Mouse (Mus musculus) heart, embryonic 12.5 days (tissue): ENCODE measurements around the gene Med14. TPM values are rescaled to one million over a fixed set of nuclear protein-coding genes. Genes with fewer than 3 reads are reported as not detected.
A peak's percentile ranks its signal among the peaks of the same experiment; 100 is the strongest.

Experiments used
- ATAC-seq: fragments of 200-750 bp; cut with Nextera tagmentation; 2 replicates; pipeline ENCODE4 v1.8.0; 2017; ENCODE audit warnings: moderate TSS enrichment, moderate library complexity; ENCODE audit not compliant: insufficient number of reproducible peaks, low FRiP score
- H3K27ac ChIP-seq: fragments of 300-500 bp; sonication (generic); 2 replicates; pipeline ENCODE4 v1.5.1; 2016; ENCODE audit warnings: mild to moderate bottlenecking, moderate library complexity; ENCODE audit not compliant: poor library complexity, severe bottlenecking
- H3K27me3 ChIP-seq: fragments of 300-500 bp; sonication (generic); replicated peaks from 2 replicates; pipeline ENCODE4 v1.6.1; 2016; ENCODE audit warnings: mild to moderate bottlenecking, moderate library complexity
- H3K36me3 ChIP-seq: fragments of 300-500 bp; sonication (generic); 2 replicates; pipeline ENCODE4 v1.6.1; 2016; ENCODE audit warnings: mild to moderate bottlenecking, moderate library complexity
- H3K4me1 ChIP-seq: fragments of 300-500 bp; sonication (generic); replicated peaks from 2 replicates; pipeline ENCODE4 v1.6.1; 2016; ENCODE audit warnings: mild to moderate bottlenecking
- H3K4me2 ChIP-seq: fragments of 300-500 bp; sonication (generic); 2 replicates; pipeline ENCODE4 v1.6.1; 2016; ENCODE audit warnings: mild to moderate bottlenecking, moderate library complexity
- H3K4me3 ChIP-seq: fragments of 300-500 bp; sonication (generic); 2 replicates; pipeline ENCODE4 v1.5.1; 2016; ENCODE audit warnings: mild to moderate bottlenecking
- H3K9ac ChIP-seq: fragments of 300-500 bp; sonication (generic); 2 replicates; pipeline ENCODE4 v1.6.1; 2016; ENCODE audit warnings: mild to moderate bottlenecking, moderate library complexity
- H3K9me3 ChIP-seq: fragments of 300-500 bp; sonication (generic); replicated peaks from 2 replicates; pipeline ENCODE4 v1.6.1; 2016; ENCODE audit warnings: mild to moderate bottlenecking, moderate library complexity
- WGBS: fragments of 180-500 bp; shearing (Covaris S2); methylation state at CpG from one replicate; pipeline ENCODE4 v1.1.7; 2016; 5-methylcytosine and 5-hydroxymethylcytosine counted together
- polyA plus RNA-seq: library from polyadenylated mRNA; unstranded; fragments of >200 nt; fragmentation: Nextera tagmentation; extraction: Ambion mirVana; gene quantifications from 2 replicates; pipeline ENCODE4 v1.2.1, GENCODE M21; 2016

Gene Med14
- polyA plus RNA-seq: 30.2 and 32.6 TPM in 2 replicates

DNA sequence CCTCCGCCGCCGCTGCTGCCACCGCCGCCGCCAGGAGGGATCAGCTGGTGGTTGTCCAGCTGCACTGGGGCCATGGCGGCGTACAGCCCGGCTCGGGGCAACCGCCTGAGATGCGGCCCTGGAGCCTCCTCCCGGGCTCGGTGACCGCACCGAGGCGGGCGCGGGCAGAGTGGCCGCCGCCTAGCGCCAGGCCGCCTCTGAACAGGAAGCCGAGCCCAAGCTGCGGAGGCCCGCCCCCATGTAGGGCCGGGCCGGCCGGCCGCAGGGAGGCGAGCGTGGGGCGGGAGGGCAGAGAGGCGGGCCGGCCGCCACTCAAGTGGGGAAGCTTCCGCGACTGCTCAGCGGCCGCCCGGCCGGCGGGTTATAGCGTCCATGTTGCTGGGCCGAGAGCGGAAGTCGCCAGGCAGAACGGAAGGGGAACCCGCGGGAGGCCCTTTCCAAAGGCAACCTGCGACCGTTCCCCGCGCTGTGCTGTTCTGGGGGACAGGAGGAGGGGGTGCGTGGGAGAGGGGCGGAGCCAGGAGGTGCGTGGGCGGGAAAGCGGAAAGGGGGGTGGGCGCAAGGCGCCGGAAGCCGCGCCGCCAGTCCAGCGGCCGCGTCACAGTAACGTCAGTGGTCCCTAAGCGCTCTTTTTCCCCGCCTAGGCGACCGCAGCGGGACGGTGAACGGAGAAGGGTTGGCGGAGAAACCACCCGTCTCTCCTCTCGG is at the start of gene Med14:
TSS of gene Med14 (minus strand) at position 448 of the 708 bp plus-strand sequence.
- H3K9ac ChIP-seq: peak within 1 kb of the TSS; percentile 93
- peak within 1 kb of the TSS; percentile 68 for H3K4me2 ChIP-seq
- peak; percentile 97 for ATAC-seq
- H3K4me3 ChIP-seq: peak within 1 kb of the TSS; percentile 91
- 5% methylated on average over 74 of the region's 79 CpGs for WGBS
- H3K27me3 ChIP-seq: peaks cover 18% of the 10 kb centered on the region
- H3K27ac ChIP-seq: peak within 1 kb of the TSS; percentile 98
- 0 out of 2 replicates have a peak, but pooled peaks cover 3% of the 10 kb centered on the region for H3K9me3 ChIP-seq
- H3K4me1 ChIP-seq: peaks cover 8% of the 10 kb centered on the region
- no peaks in the 10 kb centered on the region for H3K36me3 ChIP-seq

DNA sequence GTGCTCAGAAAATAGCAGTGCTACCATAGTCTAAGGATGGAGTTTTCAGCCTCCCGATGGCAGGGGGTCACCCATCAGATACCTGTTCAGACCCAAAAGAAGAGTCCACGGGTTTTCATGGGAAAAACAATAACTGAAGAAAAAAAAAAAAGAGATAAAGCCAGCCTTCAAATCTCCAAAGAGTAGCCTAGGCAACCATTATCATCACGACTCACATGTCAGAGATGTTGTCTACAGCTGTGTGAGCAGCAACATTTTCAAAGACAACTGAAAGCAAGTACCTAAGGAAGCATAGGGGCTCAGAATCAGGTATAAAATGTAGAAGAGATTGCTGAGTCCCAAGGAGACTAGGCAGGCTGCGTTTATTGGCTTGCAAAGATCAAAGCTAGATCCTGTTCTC is 38.7 kb upstream of the Med14 start:
- no peaks in the 10 kb centered on the region for H3K4me1 ChIP-seq
- no peak overlapping the region for H3K27ac ChIP-seq
- H3K36me3 ChIP-seq: no peaks in the 10 kb centered on the region
- no peak overlapping the region for H3K4me2 ChIP-seq
- H3K27me3 ChIP-seq: no peaks in the 10 kb centered on the region
- WGBS: 63% methylated on average over 4 of the region's 4 CpGs
- ATAC-seq: no peak
- H3K9me3 ChIP-seq: no peaks in the 10 kb centered on the region
- H3K9ac ChIP-seq: no peak overlapping the region
- no peak overlapping the region for H3K4me3 ChIP-seq

DNA sequence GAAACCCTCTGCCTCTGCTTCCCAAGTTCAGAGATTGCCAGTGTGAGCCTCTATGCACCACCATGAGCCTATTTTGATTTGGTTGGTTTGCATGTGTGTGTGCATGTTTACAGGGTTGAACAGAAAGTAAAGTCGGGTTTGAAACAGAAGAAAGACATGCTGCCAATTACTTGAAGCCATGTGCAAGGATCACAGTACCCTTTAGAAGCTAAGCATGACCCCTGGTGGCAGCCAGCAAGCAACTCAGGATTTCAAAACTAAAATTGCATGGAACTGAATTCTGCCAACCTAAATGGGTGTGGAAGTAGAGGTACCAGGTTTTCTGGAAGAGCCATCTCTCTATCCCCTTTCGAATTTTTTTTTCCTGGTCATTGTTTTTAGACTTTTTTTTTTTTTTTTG is 33.0 kb upstream of the Med14 start:
- ATAC-seq: no peak
- no peak overlapping the region for H3K27ac ChIP-seq
- H3K4me1 ChIP-seq: no peaks in the 10 kb centered on the region
- no peak overlapping the region for H3K9ac ChIP-seq
- no peak overlapping the region for H3K4me3 ChIP-seq
- no peaks in the 10 kb centered on the region for H3K36me3 ChIP-seq
- no peaks in the 10 kb centered on the region for H3K27me3 ChIP-seq
- WGBS: 42% methylated on average over 2 of the region's 2 CpGs
- no peaks in the 10 kb centered on the region for H3K9me3 ChIP-seq
- H3K4me2 ChIP-seq: no peak overlapping the region

DNA sequence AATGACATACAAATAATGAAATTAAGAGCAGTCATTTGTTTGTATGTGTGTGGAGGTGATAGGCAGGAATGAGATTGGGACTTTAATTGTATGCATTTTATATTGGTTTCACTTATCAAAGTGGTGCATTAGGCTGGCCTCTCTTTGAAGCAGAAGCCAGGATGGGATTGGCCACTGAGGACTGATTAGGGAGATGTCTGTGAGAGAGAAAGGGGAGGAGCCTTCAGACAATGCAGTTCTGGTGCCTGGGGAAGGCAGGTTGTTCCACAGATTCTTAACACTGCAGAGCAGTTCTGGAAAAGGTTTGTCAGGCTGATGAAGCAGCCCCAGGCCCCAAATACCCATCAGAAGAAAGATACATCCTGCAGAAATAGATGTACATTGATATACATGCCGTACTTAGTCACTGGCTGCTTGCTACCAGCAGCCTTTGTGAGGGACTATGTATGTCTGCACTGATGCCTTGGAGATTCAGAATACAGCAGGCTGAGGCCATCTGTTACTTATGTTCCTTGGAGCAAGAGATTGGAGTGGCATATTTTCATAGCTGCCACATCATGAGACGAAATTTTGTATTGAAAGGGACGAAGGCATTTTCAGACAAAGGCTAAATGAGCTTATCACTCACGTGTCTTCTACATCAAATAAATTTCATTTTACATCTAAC is 29.9 kb upstream of the Med14 start:
- no peaks in the 10 kb centered on the region for H3K4me1 ChIP-seq
- no peak overlapping the region for H3K4me3 ChIP-seq
- H3K27ac ChIP-seq: no peak overlapping the region
- H3K9me3 ChIP-seq: no peaks in the 10 kb centered on the region
- no peak overlapping the region for H3K4me2 ChIP-seq
- WGBS: 67% methylated on average over 4 of the region's 4 CpGs
- no peak overlapping the region for H3K9ac ChIP-seq
- H3K36me3 ChIP-seq: no peaks in the 10 kb centered on the region
- ATAC-seq: no peak
- no peaks in the 10 kb centered on the region for H3K27me3 ChIP-seq

DNA sequence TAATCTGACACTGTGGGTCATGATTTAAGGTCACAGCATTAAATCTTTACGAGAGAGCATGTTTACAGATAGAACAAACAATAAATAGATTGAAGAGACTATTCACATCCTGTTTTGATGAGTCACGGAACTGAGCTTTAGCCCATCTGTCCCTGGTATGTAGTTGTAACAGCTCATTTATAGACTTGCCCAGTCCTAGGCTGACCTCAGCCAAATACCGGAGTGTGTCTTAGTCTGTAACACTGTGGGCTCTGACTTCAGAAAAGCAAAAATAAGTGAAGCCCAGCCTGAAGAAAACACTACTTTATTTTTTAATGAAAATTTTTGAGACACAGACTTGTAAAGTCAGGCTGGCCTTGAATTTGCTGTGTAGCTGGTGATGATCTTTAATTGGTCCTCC is 11.4 kb upstream of the Med14 start:
- Histone ChIP-seq H3K9ac (no peak overlapping the region), H3K4me2 (no peak overlapping the region), H3K4me1 (no peaks in the 10 kb centered on the region), H3K36me3 (no peaks in the 10 kb centered on the region), H3K4me3 (no peak overlapping the region), H3K27ac (no peak overlapping the region), H3K9me3 (0 out of 2 replicates have a peak, but pooled peaks cover 3% of the 10 kb centered on the region), H3K27me3 (no peaks in the 10 kb centered on the region)
- no peak for ATAC-seq
- WGBS: 82% methylated on average over 3 of the region's 3 CpGs

DNA sequence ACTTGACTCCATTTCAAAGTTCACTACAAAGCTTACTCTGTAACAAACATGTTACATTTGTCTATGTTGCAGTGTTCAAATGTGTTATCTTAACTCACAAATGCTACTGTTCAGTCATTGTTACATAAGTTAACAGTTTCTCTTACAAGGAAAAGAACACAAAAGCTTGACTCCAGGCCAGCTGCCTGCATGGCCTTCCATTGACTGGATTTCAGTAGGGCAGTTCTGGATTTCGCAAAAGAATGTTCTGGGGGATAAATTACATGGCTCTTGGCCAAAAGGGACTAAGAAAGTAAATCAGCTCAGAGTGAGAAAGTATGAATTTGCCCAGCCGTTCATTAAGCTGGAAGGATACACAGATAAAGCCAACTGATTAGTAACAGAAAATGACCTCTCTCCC is 9.7 kb upstream of the Med14 start:
- ATAC-seq: no peak
- Histone ChIP-seq H3K9ac (no peak overlapping the region), H3K27ac (no peak overlapping the region), H3K36me3 (no peaks in the 10 kb centered on the region), H3K4me2 (no peak overlapping the region), H3K27me3 (no peaks in the 10 kb centered on the region), H3K4me1 (no peaks in the 10 kb centered on the region), H3K4me3 (no peak overlapping the region), H3K9me3 (0 out of 2 replicates have a peak, but pooled peaks cover 3% of the 10 kb centered on the region)
- 66% methylated on average over 2 of the region's 2 CpGs for WGBS

DNA sequence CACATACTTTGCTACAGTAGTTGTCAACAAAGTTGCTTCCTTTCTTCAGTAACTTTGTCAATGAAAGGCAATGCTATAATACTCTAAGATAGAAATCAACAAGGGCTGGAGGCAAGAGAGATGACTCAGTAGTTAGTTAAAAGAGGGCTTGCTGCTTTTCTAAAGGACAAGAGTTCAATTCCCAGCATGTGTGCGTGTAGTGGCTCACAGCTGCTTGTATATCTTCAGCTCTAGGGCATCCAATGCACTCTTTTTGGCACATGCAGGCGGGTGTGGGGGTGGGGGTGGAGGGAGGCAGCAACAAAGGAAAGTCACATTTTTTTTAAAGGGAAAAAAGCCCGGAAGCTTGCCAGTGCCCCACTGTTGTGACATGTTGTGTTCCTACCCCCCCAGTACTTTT is 6.7 kb upstream of the Med14 start:
- ATAC-seq: no peak
- H3K4me2 ChIP-seq: no peak overlapping the region

DNA sequence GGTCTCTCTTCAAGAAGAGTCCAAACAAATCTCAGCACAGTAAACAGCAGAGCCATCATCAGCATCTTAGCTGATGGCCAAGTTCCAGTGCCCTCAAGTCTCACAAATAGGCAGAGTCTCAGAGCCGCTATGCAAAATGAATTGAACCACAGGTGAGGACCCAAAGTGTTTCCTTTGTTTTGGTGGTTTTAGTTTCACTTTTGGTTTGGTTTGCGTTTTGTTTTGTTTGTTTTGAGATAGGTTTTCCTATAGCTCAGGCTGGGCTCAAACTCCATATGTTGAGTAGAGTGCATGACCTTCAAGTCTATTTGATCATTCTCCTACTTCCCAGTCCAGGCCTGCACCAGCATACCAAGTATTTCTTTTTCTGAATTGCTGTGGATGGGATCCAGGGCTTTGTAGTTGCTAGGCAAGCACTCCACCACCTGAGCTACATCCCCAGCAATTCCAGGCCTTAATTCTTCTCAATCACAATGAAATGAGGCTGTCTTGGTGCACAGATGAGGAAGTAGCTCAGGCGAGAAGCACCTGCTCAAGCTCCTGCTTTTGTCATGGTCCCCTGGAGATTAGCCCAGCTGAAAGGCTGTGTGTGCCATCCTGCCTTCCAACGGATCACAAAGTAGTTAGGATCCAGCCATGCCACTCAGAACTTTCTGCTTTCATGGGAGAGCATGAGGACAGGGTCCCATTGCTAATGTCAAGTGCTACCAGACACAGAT is 5.1 kb upstream of the Med14 start:
- H3K27me3 ChIP-seq: peaks cover 9% of the 10 kb centered on the region
- no peak overlapping the region for H3K9ac ChIP-seq
- H3K36me3 ChIP-seq: no peaks in the 10 kb centered on the region
- no peak for ATAC-seq
- 69% methylated on average over 4 of the region's 4 CpGs for WGBS
- H3K9me3 ChIP-seq: no peaks in the 10 kb centered on the region
- no peak overlapping the region for H3K4me3 ChIP-seq
- no peaks in the 10 kb centered on the region for H3K4me1 ChIP-seq
- H3K4me2 ChIP-seq: no peak overlapping the region
- H3K27ac ChIP-seq: no peak overlapping the region

More for the DNA sequence above, 6.7 kb upstream of the Med14 start:
- no peaks in the 10 kb centered on the region for H3K4me1 ChIP-seq
- no peak overlapping the region for H3K4me3 ChIP-seq
- H3K9me3 ChIP-seq: no peaks in the 10 kb centered on the region
- H3K27me3 ChIP-seq: no peaks in the 10 kb centered on the region
- no peaks in the 10 kb centered on the region for H3K36me3 ChIP-seq
- no peak overlapping the region for H3K9ac ChIP-seq
- no peak overlapping the region for H3K27ac ChIP-seq
- WGBS: 71% methylated on average over 3 of the region's 3 CpGs

DNA sequence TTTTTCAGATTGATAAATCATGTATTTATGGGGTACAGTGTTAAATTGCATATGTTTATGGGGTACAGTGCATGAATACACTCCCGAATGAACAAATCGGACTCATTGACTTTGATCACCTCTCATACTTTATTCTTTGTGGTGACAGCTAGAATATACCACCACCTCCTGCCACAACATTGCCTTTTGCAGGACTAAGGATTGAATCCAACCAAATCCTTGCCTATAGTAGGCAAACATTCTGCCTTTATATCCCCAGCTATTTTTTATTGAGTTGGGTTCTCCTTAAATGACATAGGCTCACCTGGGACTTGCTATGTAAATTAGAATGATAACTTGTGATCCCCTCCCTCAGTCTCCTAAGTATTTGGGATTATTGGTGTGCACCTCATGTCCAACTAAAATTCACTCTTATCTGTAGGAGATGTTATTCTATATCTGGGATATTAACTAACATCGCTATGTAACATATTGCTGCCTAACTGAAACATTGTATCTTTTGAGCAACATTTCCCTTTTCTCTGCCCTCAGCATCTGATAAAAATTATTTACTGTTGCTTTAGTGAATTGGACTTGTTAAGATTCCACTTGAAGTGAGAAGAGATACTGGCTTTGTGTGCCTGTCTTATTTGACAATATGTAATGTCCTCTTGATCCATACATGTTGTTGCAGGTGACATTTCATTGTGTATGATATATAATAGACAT is 1.4 kb upstream of the Med14 start:
- H3K27me3 ChIP-seq: peaks cover 18% of the 10 kb centered on the region
- H3K9me3 ChIP-seq: 0 out of 2 replicates have a peak, but pooled peaks cover 3% of the 10 kb centered on the region
- ATAC-seq: no peak
- H3K4me1 ChIP-seq: no peaks in the 10 kb centered on the region
- 80% methylated on average over 3 of the region's 3 CpGs for WGBS
- H3K9ac ChIP-seq: peak overlapping the region; percentile 93
- peak overlapping the region; percentile 91 for H3K4me3 ChIP-seq
- peak overlapping the region; percentile 68 for H3K4me2 ChIP-seq
- H3K27ac ChIP-seq: no peak overlapping the region
- H3K36me3 ChIP-seq: no peaks in the 10 kb centered on the region

DNA sequence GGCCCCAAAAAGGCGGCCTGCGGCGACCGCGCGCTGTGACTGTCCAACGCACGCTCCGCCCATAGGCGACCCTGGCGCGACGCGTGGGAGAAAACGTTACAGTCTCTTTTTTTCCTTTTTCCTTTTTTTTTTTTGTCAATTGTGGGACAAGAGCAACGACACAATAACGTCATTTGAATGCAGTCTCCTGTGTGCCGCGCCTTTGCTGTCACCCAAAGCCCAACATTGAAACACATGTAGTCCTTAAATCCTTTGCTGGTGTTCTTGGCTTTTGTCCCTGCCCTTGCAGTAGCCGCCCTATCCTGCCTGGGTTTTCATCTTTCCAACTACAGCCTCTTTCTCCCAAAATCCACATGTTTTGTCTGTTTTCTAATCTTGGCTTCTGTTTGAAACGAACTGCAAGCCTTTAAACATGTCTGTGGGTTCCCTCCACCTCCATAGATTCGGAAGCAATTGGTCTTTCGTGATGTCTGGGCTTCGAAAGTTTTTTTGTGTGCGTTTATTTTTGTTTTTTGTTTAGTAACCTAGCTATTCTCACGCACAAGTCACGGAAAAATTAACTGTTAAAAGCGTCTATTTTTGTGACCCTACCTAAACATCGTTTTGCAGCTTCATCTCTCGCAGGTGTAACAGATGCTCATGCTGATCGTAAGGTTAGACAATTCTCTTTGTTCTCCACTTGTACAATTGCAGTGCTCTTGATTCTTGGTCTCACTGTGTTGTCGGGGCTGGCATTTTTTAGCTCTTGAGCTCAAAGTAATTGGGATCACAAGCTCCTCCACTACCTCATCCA is 657 bp upstream of the Med14 start:
- H3K27ac ChIP-seq: peak overlapping the region; percentile 98
- H3K4me1 ChIP-seq: peaks cover 3% of the 10 kb centered on the region
- H3K36me3 ChIP-seq: no peaks in the 10 kb centered on the region
- peak overlapping the region; percentile 93 for H3K9ac ChIP-seq
- H3K27me3 ChIP-seq: peaks cover 18% of the 10 kb centered on the region
- 0 out of 2 replicates have a peak, but pooled peaks cover 3% of the 10 kb centered on the region for H3K9me3 ChIP-seq
- no peak for ATAC-seq
- H3K4me2 ChIP-seq: peak overlapping the region; percentile 68
- H3K4me3 ChIP-seq: peak overlapping the region; percentile 91
- WGBS: 14% methylated on average over 32 of the region's 32 CpGs
